Comparison of ENCODE assay signal across 8 mouse cellular contexts in genomic region chr2:131170936-131171335, GRCm38 (mm10). TPM values are rescaled to one million over a fixed set of nuclear protein-coding genes. Genes with fewer than 3 reads are reported as not detected.
DNase-seq lines count a peak whose midpoint lies in the region; ATAC-seq and TF ChIP-seq lines count a peak whose summit lies in the region.

No protein-coding gene starts in this region.

- H3K27me3 ChIP-seq in forebrain, embryonic 12.5 days, result peaks cover 43% of the 10 kb centered on the region
- peaks cover 14% of the 10 kb centered on the region for H3K27me3 ChIP-seq in forebrain, embryonic 16.5 days (replicated peaks; ENCODE audit: control insufficient read depth, insufficient read depth, low read length)
- peaks cover 38% of the 10 kb centered on the region for H3K27me3 ChIP-seq in embryonic facial prominence, embryonic 13.5 days
- peaks cover 75% of the 10 kb centered on the region for H3K27me3 ChIP-seq in liver, embryonic 15.5 days

- H3K4me3 ChIP-seq in forebrain, embryonic 12.5 days (replicated peaks), result no peak overlapping the region; the same call in 1 of the 2 replicates
- H3K4me3 ChIP-seq in forebrain, embryonic 16.5 days (replicated peaks; ENCODE audit: low read length), result no peak overlapping the region
- peak overlapping the region; percentile 53 for H3K4me3 ChIP-seq in layer of hippocampus, adult 2 months
- peak overlapping the region; percentile 40 for H3K4me3 ChIP-seq in embryonic facial prominence, embryonic 13.5 days
- H3K4me3 ChIP-seq in liver, embryonic 15.5 days (replicated peaks), result peak overlapping the region; percentile 25; the same call in 1 of the 2 replicates

- no peak overlapping the region for H3K27ac ChIP-seq in forebrain, embryonic 12.5 days
- no peak overlapping the region for H3K27ac ChIP-seq in forebrain, embryonic 16.5 days (ENCODE audit: low read length)
- peak overlapping the region; percentile 82 for H3K27ac ChIP-seq in layer of hippocampus, adult 2 months
- no peak overlapping the region for H3K27ac ChIP-seq in embryonic facial prominence, embryonic 13.5 days
- H3K27ac ChIP-seq in liver, embryonic 15.5 days (replicated peaks), result no peak overlapping the region

- no peak overlapping the region for H3K9ac ChIP-seq in forebrain, embryonic 12.5 days
- no peak overlapping the region for H3K9ac ChIP-seq in forebrain, embryonic 16.5 days (replicated peaks; ENCODE audit: low read depth, low read length)
- peak overlapping the region; percentile 58 for H3K9ac ChIP-seq in embryonic facial prominence, embryonic 13.5 days
- H3K9ac ChIP-seq in liver, embryonic 15.5 days, result no peak overlapping the region

- peaks cover 15% of the 10 kb centered on the region; the same call in 1 of the 2 replicates for H3K36me3 ChIP-seq in forebrain, embryonic 12.5 days (replicated peaks)
- H3K36me3 ChIP-seq in forebrain, embryonic 16.5 days (ENCODE audit: control insufficient read depth, insufficient read depth), result 0 out of 2 replicates have a peak, but pooled peaks cover 2% of the 10 kb centered on the region
- no peaks in the 10 kb centered on the region for H3K36me3 ChIP-seq in embryonic facial prominence, embryonic 13.5 days
- peaks cover 3% of the 10 kb centered on the region; the same call in 1 of the 2 replicates for H3K36me3 ChIP-seq in liver, embryonic 15.5 days (replicated peaks)

- TF ChIP-seq CTCF in layer of hippocampus, adult 2 months (conservative IDR thresholded peaks at IDR 0.05), result no peak

- no peak for DNase-seq in layer of hippocampus, adult 2 months (ENCODE audit: low spot score in 2 of 2)
- DNase-seq in layer of hippocampus, postnatal 10 days (ENCODE audit: low spot score in 2 of 2), result no peak
- no peak for DNase-seq in layer of hippocampus, postnatal 25 days (ENCODE audit: extremely low spot score in 1 of 2, low spot score in 1 of 2)

- 15% methylated on average over 9 of the region's 9 CpGs for WGBS in forebrain, embryonic 12.5 days
- WGBS in forebrain, embryonic 16.5 days, result 21% methylated on average over 9 of the region's 9 CpGs
- 14% methylated on average over 9 of the region's 9 CpGs for WGBS in embryonic facial prominence, embryonic 13.5 days
- 20% methylated on average over 9 of the region's 9 CpGs for WGBS in liver, embryonic 15.5 days (ENCODE audit: insufficient replicate concordance)

- H3K9me3 ChIP-seq in forebrain, embryonic 12.5 days, result no peaks in the 10 kb centered on the region
- no peaks in the 10 kb centered on the region for H3K9me3 ChIP-seq in forebrain, embryonic 16.5 days (ENCODE audit: control insufficient read depth, low read length)
- no peaks in the 10 kb centered on the region for H3K9me3 ChIP-seq in embryonic facial prominence, embryonic 13.5 days
- H3K9me3 ChIP-seq in liver, embryonic 15.5 days (replicated peaks), result no peaks in the 10 kb centered on the region

- peaks cover 31% of the 10 kb centered on the region for H3K4me1 ChIP-seq in forebrain, embryonic 12.5 days
- H3K4me1 ChIP-seq in forebrain, embryonic 16.5 days (replicated peaks; ENCODE audit: control insufficient read depth, insufficient read depth, low read length), result peaks cover 11% of the 10 kb centered on the region
- H3K4me1 ChIP-seq in embryonic facial prominence, embryonic 13.5 days, result peaks cover 45% of the 10 kb centered on the region
- H3K4me1 ChIP-seq in liver, embryonic 15.5 days (replicated peaks), result peaks cover 26% of the 10 kb centered on the region

- no peak for ATAC-seq in forebrain, embryonic 12.5 days (ENCODE audit: low FRiP score)
- no peak for ATAC-seq in forebrain, embryonic 16.5 days
- ATAC-seq in embryonic facial prominence, embryonic 13.5 days (ENCODE audit: insufficient number of reproducible peaks, insufficient read depth, low FRiP score, low TSS enrichment, low read depth), result no peak
- no peak for ATAC-seq in liver, embryonic 15.5 days (ENCODE audit: insufficient read depth)
- ATAC-seq in granulocyte monocyte progenitor cell, adult 5-6 weeks (replicated peaks; ENCODE audit: poor library complexity, severe bottlenecking), result no peak

- 0 out of 2 replicates have a peak overlapping the region, but pooled peaks have one; percentile 32 for H3K4me2 ChIP-seq in forebrain, embryonic 12.5 days
- H3K4me2 ChIP-seq in forebrain, embryonic 16.5 days (ENCODE audit: low read length), result no peak overlapping the region
- peak overlapping the region; percentile 63 for H3K4me2 ChIP-seq in embryonic facial prominence, embryonic 13.5 days
- peak overlapping the region; percentile 49 for H3K4me2 ChIP-seq in liver, embryonic 15.5 days

RNA-seq across cellular contexts. Expression of gene Cenpb, which starts 8.9 kb away (rescaled TPM):
- 15.3 and 16.2 TPM in 2 replicates for polyA plus RNA-seq in forebrain, embryonic 12.5 days (2016; fragmentation: Nextera tagmentation; extraction: Ambion mirVana)
- polyA plus RNA-seq in forebrain, embryonic 16.5 days (2015; fragmentation: Nextera tagmentation; extraction: Ambion mirVana), result 16.0 and 16.9 TPM in 2 replicates
- 10 to 100 TPM; 72.3 to 78.8 TPM for total RNA-seq in layer of hippocampus, adult 2 months (2021)
- 100 to 1,000 TPM; 106 to 108 TPM for total RNA-seq in layer of hippocampus, postnatal 10 days (2021)
- 12.3 and 12.4 TPM in 2 replicates for polyA plus RNA-seq in embryonic facial prominence, embryonic 13.5 days (2015; fragmentation: Nextera tagmentation; extraction: Ambion mirVana)
- 4.1 and 5.4 TPM in 2 replicates for polyA plus RNA-seq in liver, embryonic 15.5 days (2015; fragmentation: Nextera tagmentation; extraction: Ambion mirVana)
- 14.3 and 24.3 TPM in 2 replicates for total RNA-seq in granulocyte monocyte progenitor cell, adult 5-6 weeks (2014; fragmentation: Nextera tagmentation)
- total RNA-seq in granulocyte monocyte progenitor cell, adult 5-6 weeks (2017), result 16.1 and 18.6 TPM in 2 replicates
- total RNA-seq in layer of hippocampus, postnatal 25 days (2021), result 10 to 100 TPM; 84.8 to 92.4 TPM

RNA-seq across cellular contexts. Expression of gene 1700037H04Rik, which starts 11.1 kb away (rescaled TPM):
- 104 TPM in 2 replicates for polyA plus RNA-seq in forebrain, embryonic 12.5 days (2016; fragmentation: Nextera tagmentation; extraction: Ambion mirVana)
- polyA plus RNA-seq in forebrain, embryonic 16.5 days (2015; fragmentation: Nextera tagmentation; extraction: Ambion mirVana), result 87.5 and 97.1 TPM in 2 replicates
- 10 to 100 TPM; 46.0 to 46.7 TPM for total RNA-seq in layer of hippocampus, adult 2 months (2021)
- 10 to 100 TPM; 64.4 to 70.0 TPM for total RNA-seq in layer of hippocampus, postnatal 10 days (2021)
- polyA plus RNA-seq in embryonic facial prominence, embryonic 13.5 days (2015; fragmentation: Nextera tagmentation; extraction: Ambion mirVana), result 67.5 and 71.4 TPM in 2 replicates
- 135 and 147 TPM in 2 replicates for polyA plus RNA-seq in liver, embryonic 15.5 days (2015; fragmentation: Nextera tagmentation; extraction: Ambion mirVana)
- total RNA-seq in granulocyte monocyte progenitor cell, adult 5-6 weeks (2014; fragmentation: Nextera tagmentation), result 66.9 and 115 TPM in 2 replicates
- 30.3 and 40.6 TPM in 2 replicates for total RNA-seq in granulocyte monocyte progenitor cell, adult 5-6 weeks (2017)
- 10 to 100 TPM; 55.5 to 66.7 TPM for total RNA-seq in layer of hippocampus, postnatal 25 days (2021)

RNA-seq across cellular contexts. Expression of gene Cdc25b, which starts 15.8 kb away (rescaled TPM):
- 73.1 and 81.9 TPM in 2 replicates for polyA plus RNA-seq in forebrain, embryonic 12.5 days (2016; fragmentation: Nextera tagmentation; extraction: Ambion mirVana)
- polyA plus RNA-seq in forebrain, embryonic 16.5 days (2015; fragmentation: Nextera tagmentation; extraction: Ambion mirVana), result 33.6 and 35.9 TPM in 2 replicates
- 10 to 100 TPM; 23.4 to 25.5 TPM for total RNA-seq in layer of hippocampus, adult 2 months (2021)
- 10 to 100 TPM; 19.7 to 27.0 TPM for total RNA-seq in layer of hippocampus, postnatal 10 days (2021)
- 53.8 and 57.5 TPM in 2 replicates for polyA plus RNA-seq in embryonic facial prominence, embryonic 13.5 days (2015; fragmentation: Nextera tagmentation; extraction: Ambion mirVana)
- polyA plus RNA-seq in liver, embryonic 15.5 days (2015; fragmentation: Nextera tagmentation; extraction: Ambion mirVana), result 236 and 279 TPM in 2 replicates
- total RNA-seq in granulocyte monocyte progenitor cell, adult 5-6 weeks (2014; fragmentation: Nextera tagmentation), result 4.9 and 5.8 TPM in 2 replicates
- total RNA-seq in granulocyte monocyte progenitor cell, adult 5-6 weeks (2017), result 6.7 and 6.8 TPM in 2 replicates
- 10 to 100 TPM; 15.4 to 26.6 TPM for total RNA-seq in layer of hippocampus, postnatal 25 days (2021)

RNA-seq across cellular contexts. Expression of gene Spef1, which starts 16.1 kb away (rescaled TPM):
- polyA plus RNA-seq in forebrain, embryonic 12.5 days (2016; fragmentation: Nextera tagmentation; extraction: Ambion mirVana), result 10.2 and 12.1 TPM in 2 replicates
- 11.3 and 12.6 TPM in 2 replicates for polyA plus RNA-seq in forebrain, embryonic 16.5 days (2015; fragmentation: Nextera tagmentation; extraction: Ambion mirVana)
- 1 to 10 TPM; 8.5 to 8.9 TPM for total RNA-seq in layer of hippocampus, adult 2 months (2021)
- 10 to 100 TPM; 21.9 to 22.7 TPM for total RNA-seq in layer of hippocampus, postnatal 10 days (2021)
- polyA plus RNA-seq in embryonic facial prominence, embryonic 13.5 days (2015; fragmentation: Nextera tagmentation; extraction: Ambion mirVana), result 4.4 and 5.1 TPM in 2 replicates
- polyA plus RNA-seq in liver, embryonic 15.5 days (2015; fragmentation: Nextera tagmentation; extraction: Ambion mirVana), result 1.6 and 1.8 TPM in 2 replicates
- total RNA-seq in granulocyte monocyte progenitor cell, adult 5-6 weeks (2014; fragmentation: Nextera tagmentation), result 2.0 and 2.7 TPM in 2 replicates
- total RNA-seq in granulocyte monocyte progenitor cell, adult 5-6 weeks (2017), result 1.2 and 1.9 TPM in 2 replicates
- 10 to 100 TPM; 11.2 to 12.4 TPM for total RNA-seq in layer of hippocampus, postnatal 25 days (2021)

RNA-seq across cellular contexts. Expression of gene Ap5s1, which starts 35.9 kb away (rescaled TPM):
- polyA plus RNA-seq in forebrain, embryonic 12.5 days (2016; fragmentation: Nextera tagmentation; extraction: Ambion mirVana), result 29.1 and 30.0 TPM in 2 replicates
- polyA plus RNA-seq in forebrain, embryonic 16.5 days (2015; fragmentation: Nextera tagmentation; extraction: Ambion mirVana), result 37.8 and 40.5 TPM in 2 replicates
- total RNA-seq in layer of hippocampus, adult 2 months (2021), result 10 to 100 TPM; 20.9 to 26.0 TPM
- total RNA-seq in layer of hippocampus, postnatal 10 days (2021), result 10 to 100 TPM; 21.0 to 22.4 TPM
- polyA plus RNA-seq in embryonic facial prominence, embryonic 13.5 days (2015; fragmentation: Nextera tagmentation; extraction: Ambion mirVana), result 26.4 and 28.5 TPM in 2 replicates
- 16.6 and 18.3 TPM in 2 replicates for polyA plus RNA-seq in liver, embryonic 15.5 days (2015; fragmentation: Nextera tagmentation; extraction: Ambion mirVana)
- total RNA-seq in granulocyte monocyte progenitor cell, adult 5-6 weeks (2014; fragmentation: Nextera tagmentation), result 5.7 and 5.9 TPM in 2 replicates
- 1.0 and 1.5 TPM in 2 replicates for total RNA-seq in granulocyte monocyte progenitor cell, adult 5-6 weeks (2017)
- total RNA-seq in layer of hippocampus, postnatal 25 days (2021), result 10 to 100 TPM; 23.8 to 27.3 TPM

Comparison
In these comparisons a context has a peak if more than half of its experiments do, and no peak if none do; other contexts are left out.
1. H3K4me3 ChIP-seq: peak in layer of hippocampus, adult 2 months (single experiment), embryonic facial prominence, embryonic 13.5 days (single experiment) and liver, embryonic 15.5 days (single experiment); none in forebrain, embryonic 12.5 days (single experiment) and forebrain, embryonic 16.5 days (single experiment).